Mouse (Mus musculus): ENCODE measurements around the gene Zfp385b.

- TF ChIP-seq POLR2A (IDR thresholded peaks at IDR 0.05; ENCODE audit: borderline replicate concordance, control insufficient read depth, low read depth, low read length) (no peak), CTCF (IDR thresholded peaks at IDR 0.05; ENCODE audit: control insufficient read depth, insufficient read depth, low read length) (no peak)
Observed at GRCm38 (mm10) chr2:77567528-77568435, 251.7 kb downstream of the Zfp385b start.
